Mouse (Mus musculus) G1E (cell line): ENCODE data around the gene Eef2kmt. TPM values are rescaled to one million over a fixed set of nuclear protein-coding genes. Genes with fewer than 3 reads are reported as not detected.

Experiments used
- ATAC-seq: 2 replicates; pipeline ENCODE4 v1.8.0; 2016; ENCODE audit warnings: mild to moderate bottlenecking; ENCODE audit not compliant: insufficient number of reproducible peaks, poor library complexity, low FRiP score, severe bottlenecking; ENCODE audit errors: extremely low read depth
- DNase-seq: peaks from one replicate; pipeline ENCODE4 v3.0.0; 2012; ENCODE audit warnings: low spot score
- H3K27me3 ChIP-seq: 2 replicates; pipeline ENCODE4 v1.6.1; 2012; ENCODE audit warnings: mild to moderate bottlenecking, low read length, inconsistent platforms; ENCODE audit not compliant: insufficient read depth
- H3K36me3 ChIP-seq: replicated peaks from 2 replicates; pipeline ENCODE3; 2012; ENCODE audit warnings: mild to moderate bottlenecking, inconsistent platforms
- H3K4me1 ChIP-seq: 2 replicates; pipeline ENCODE4 v1.6.1; 2012; ENCODE audit warnings: low read depth, low read length, inconsistent platforms, mixed read lengths; ENCODE audit not compliant: insufficient read depth
- H3K4me3 ChIP-seq: 2 replicates; pipeline ENCODE4 v1.5.1; 2012; ENCODE audit warnings: low read depth, mild to moderate bottlenecking, inconsistent platforms, low read length, moderate library complexity, mixed read lengths
- H3K9me3 ChIP-seq: replicated peaks from 2 replicates; pipeline ENCODE4 v1.6.1; 2012; ENCODE audit warnings: inconsistent platforms
- CTCF ChIP-seq: IDR thresholded peaks from 2 replicates; pipeline ENCODE4 v1.5.1; 2012; ENCODE audit warnings: low read depth, low read length, inconsistent platforms, mixed read lengths
- GATA1 ChIP-seq: IDR thresholded peaks from 2 replicates; pipeline ENCODE4 v1.6.1; 2012; ENCODE audit warnings: borderline replicate concordance, low read length, inconsistent platforms, mixed read lengths
- GATA2 ChIP-seq: IDR thresholded peaks from 2 replicates; pipeline ENCODE4 v1.6.1; 2012; ENCODE audit warnings: low read depth, low read length, inconsistent platforms, borderline replicate concordance
- POLR2AphosphoS5 ChIP-seq: IDR thresholded peaks from 2 replicates; pipeline ENCODE4 v1.6.1; 2012; ENCODE audit warnings: low read depth, low read length, inconsistent platforms; ENCODE audit not compliant: insufficient replicate concordance
- TAL1 ChIP-seq: conservative IDR thresholded peaks from 2 replicates; pipeline ENCODE4 v1.6.1; 2012; ENCODE audit warnings: low read depth, low read length, inconsistent platforms, mixed read lengths
- polyA plus RNA-seq: library from polyadenylated mRNA; stranded (reverse); fragments of >175 nt; gene quantifications from 2 replicates; pipeline ENCODE4 v1.2.3, GENCODE M21; 2012
- total RNA-seq, 2 experiments: library from RNA; stranded (forward) in 1 of 2; stranded (reverse) in 1 of 2; fragments of 200-1000 nt in 1 of 2; fragments of >200 nt in 1 of 2; fragmentation: Nextera tagmentation in 1 of 2; gene quantifications; 2 replicates each; pipeline ENCODE4 v1.2.3; 2014 to 2017

Eef2kmt gene
- total and polyA plus RNA-seq, 3 experiments = 2.7 to 29.9 (median 20.3) TPM

GRCm38 (mm10) chr16:5195080-5195479 is 60.7 kb downstream of the Eef2kmt start:
- H3K36me3 ChIP-seq = peaks cover 54% of the 10 kb centered on the region
- TF ChIP-seq CTCF (peak; percentile 54; the same call in 1 of the 2 replicates), GATA2 (no peak), GATA1 (no peak), POLR2AphosphoS5 (no peak), TAL1 (no peak)
- no peak overlapping the region for H3K4me3 ChIP-seq
- no peaks in the 10 kb centered on the region; the same call in 1 of the 2 replicates for H3K4me1 ChIP-seq
- no peaks in the 10 kb centered on the region for H3K9me3 ChIP-seq
- DNase-seq = peak; percentile 52
- ATAC-seq = peak; percentile 45; the same call in 1 of the 2 replicates
- H3K27me3 ChIP-seq = peaks cover 3% of the 10 kb centered on the region; the same call in 1 of the 2 replicates

Other genes starting within 250 kb of the Eef2kmt start
- not detected in 2 replicates for gene Smim22, start 248.7 kb downstream of the Eef2kmt start, total RNA-seq (2014; fragmentation: Nextera tagmentation)
- not detected in 2 replicates for gene Smim22, start 248.7 kb downstream of the Eef2kmt start, total RNA-seq (2017)
- gene Smim22, start 248.7 kb downstream of the Eef2kmt start, polyA plus RNA-seq = not detected in 2 replicates
- gene Rogdi, start 242.4 kb downstream of the Eef2kmt start, total RNA-seq (2014; fragmentation: Nextera tagmentation) = 41.0 and 51.0 TPM in 2 replicates
- gene Rogdi, start 242.4 kb downstream of the Eef2kmt start, total RNA-seq (2017) = 4.1 and 4.7 TPM in 2 replicates
- 33.3 and 70.0 TPM in 2 replicates for gene Rogdi, start 242.4 kb downstream of the Eef2kmt start, polyA plus RNA-seq
- 65.1 and 79.1 TPM in 2 replicates for gene Glyr1, start 206.1 kb downstream of the Eef2kmt start, total RNA-seq (2014; fragmentation: Nextera tagmentation)
- 103 and 118 TPM in 2 replicates for gene Glyr1, start 206.1 kb downstream of the Eef2kmt start, total RNA-seq (2017)
- gene Glyr1, start 206.1 kb downstream of the Eef2kmt start, polyA plus RNA-seq = 16.8 and 25.9 TPM in 2 replicates
- 61.9 and 69.8 TPM in 2 replicates for gene Ubn1, start 205.9 kb downstream of the Eef2kmt start, total RNA-seq (2014; fragmentation: Nextera tagmentation)
- 55.9 and 56.9 TPM in 2 replicates for gene Ubn1, start 205.9 kb downstream of the Eef2kmt start, total RNA-seq (2017)
- 15.6 and 16.5 TPM in 2 replicates for gene Ubn1, start 205.9 kb downstream of the Eef2kmt start, polyA plus RNA-seq
- not detected in 2 replicates for gene Ppl, start 123.6 kb downstream of the Eef2kmt start, total RNA-seq (2014; fragmentation: Nextera tagmentation)
- 0.06 and 0.11 TPM in 2 replicates for gene Ppl, start 123.6 kb downstream of the Eef2kmt start, total RNA-seq (2017)
- not detected in 2 replicates for gene Ppl, start 123.6 kb downstream of the Eef2kmt start, polyA plus RNA-seq
- not detected in 2 replicates for gene Sec14l5, start 108.9 kb downstream of the Eef2kmt start, total RNA-seq (2014; fragmentation: Nextera tagmentation)
- under 0.01 and 0.11 TPM in 2 replicates for gene Sec14l5, start 108.9 kb downstream of the Eef2kmt start, total RNA-seq (2017)
- not detected in 2 replicates for gene Sec14l5, start 108.9 kb downstream of the Eef2kmt start, polyA plus RNA-seq
- 9.7 and 12.3 TPM in 2 replicates for gene Nagpa, start 52.0 kb downstream of the Eef2kmt start, total RNA-seq (2014; fragmentation: Nextera tagmentation)
- 31.3 and 31.6 TPM in 2 replicates for gene Nagpa, start 52.0 kb downstream of the Eef2kmt start, total RNA-seq (2017)
- gene Nagpa, start 52.0 kb downstream of the Eef2kmt start, polyA plus RNA-seq = 21.6 and 22.0 TPM in 2 replicates
- not detected in 2 replicates for gene AU021092, start 33.7 kb downstream of the Eef2kmt start, total RNA-seq (2014; fragmentation: Nextera tagmentation)
- gene AU021092, start 33.7 kb downstream of the Eef2kmt start, total RNA-seq (2017) = not detected in 2 replicates
- not detected in 2 replicates for gene AU021092, start 33.7 kb downstream of the Eef2kmt start, polyA plus RNA-seq
- gene Alg1, start 22.4 kb downstream of the Eef2kmt start, total RNA-seq (2014; fragmentation: Nextera tagmentation) = 13.4 and 16.7 TPM in 2 replicates
- 19.6 and 20.2 TPM in 2 replicates for gene Alg1, start 22.4 kb downstream of the Eef2kmt start, total RNA-seq (2017)
- gene Alg1, start 22.4 kb downstream of the Eef2kmt start, polyA plus RNA-seq = 4.3 and 5.3 TPM in 2 replicates